Mouse (Mus musculus): ENCODE data around the gene Ccr2.
"Not testable (repeated sequence)": the region's sequence is repeated elsewhere in the genome, so short reads cannot be mapped to it uniquely, and the experiment has no call there.

Ccr2 gene

DNA sequence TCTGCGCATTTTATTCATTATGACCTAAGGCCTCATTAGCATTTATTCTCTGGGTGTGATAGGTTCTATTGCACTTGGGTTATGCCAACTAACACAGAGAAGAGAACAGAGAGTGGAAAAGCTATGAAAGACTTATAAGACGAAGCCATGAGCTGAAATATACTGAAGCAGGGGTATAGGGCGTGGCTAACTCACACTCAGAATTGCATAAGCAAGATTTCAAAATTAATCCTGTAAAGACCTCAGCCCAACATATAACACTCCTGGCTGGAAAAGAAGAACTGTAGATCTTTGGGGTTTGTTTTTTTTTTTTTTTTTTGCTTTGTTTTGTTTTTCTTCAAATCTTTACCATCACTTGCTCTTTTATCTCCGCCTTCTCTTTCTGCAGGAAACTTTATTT, at the start of gene Ccr2:
Gene Ccr2 (plus strand): TSS at position 228 of the 400 bp plus-strand sequence.
- DNase-seq (ENCODE audit: low read depth, low spot score), result no peak

DNA sequence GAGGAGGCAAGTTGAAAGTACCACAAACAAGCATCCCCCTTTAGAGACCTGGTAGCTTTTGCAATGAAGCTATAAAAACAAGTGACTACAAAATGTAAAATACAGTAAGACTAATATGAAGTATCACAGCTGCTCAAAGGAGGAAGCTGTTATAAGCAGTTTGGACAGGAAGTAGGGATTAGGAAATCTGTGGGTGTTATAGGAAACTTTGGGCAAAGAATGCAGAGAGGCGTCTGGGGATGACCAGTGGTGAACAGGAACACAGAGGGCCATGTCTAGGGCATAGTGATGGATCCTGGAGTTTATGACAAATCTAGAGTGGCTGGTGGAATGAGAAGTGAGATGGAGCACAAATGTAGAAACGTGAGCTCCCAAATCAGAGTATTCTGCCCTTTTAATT, 48.2 kb upstream of the Ccr2 start:
- no peak for DNase-seq (ENCODE audit: low read depth, low spot score)

DNA sequence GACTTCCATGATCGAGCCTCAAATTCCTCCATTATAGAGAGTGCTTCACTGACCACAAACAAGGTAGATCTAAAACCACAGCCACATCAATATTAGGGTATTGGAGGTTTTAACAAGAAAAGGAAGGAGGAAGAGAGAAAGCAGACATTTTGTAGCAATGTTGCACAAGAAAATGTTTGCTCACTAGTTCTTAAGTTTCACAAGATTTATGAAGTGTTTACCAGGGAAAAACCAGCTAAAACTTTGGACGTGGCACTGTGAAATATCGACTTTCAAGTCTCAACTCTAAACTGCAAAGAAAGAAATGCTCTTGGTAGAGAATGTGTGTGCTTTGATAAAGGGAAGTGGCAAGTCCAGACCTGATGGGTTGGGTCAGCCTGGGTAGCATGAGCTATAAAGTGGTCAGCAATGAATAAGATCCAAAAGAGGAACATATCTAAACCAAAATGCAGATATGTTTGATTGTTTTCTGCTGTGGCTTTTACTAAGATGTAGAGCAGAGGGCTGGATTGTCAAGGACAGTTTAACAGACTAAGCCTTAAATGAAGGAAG, 45.5 kb upstream of the Ccr2 start:
- no peak for DNase-seq (ENCODE audit: low read depth, low spot score)

DNA sequence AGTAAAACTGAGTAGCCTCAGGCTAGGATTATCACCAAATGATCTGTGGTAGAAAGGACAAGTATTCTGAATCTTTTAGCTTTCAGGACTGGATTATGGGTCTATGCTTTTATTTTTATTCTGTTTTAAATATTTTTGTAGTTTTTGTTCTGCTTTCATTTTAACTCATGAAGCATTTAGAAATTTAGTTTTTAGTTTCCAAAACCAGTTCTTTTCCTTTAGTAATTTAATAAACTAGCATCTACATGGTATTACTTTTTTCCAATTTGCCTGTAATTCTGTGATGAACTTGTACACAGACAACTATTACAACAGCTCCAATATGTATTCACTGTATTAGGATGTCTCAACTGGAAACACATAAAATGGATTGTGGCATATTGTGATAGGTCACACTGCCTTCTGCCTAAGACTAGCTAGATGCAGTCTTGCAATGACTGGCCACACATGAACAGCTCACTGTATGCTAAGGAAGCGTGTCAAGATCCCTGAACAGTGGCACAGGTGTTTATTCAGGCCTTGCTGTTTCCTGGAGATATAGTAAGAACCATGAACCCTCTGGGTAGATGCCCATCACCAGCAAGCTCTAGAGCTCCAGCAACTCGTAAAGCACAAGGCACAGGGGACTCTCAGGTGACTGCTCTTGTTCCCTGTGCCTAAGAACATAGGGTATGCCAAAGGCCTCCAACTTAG, 41.9 kb upstream of the Ccr2 start:
- DNase-seq (ENCODE audit: low read depth, low spot score), result no peak

DNA sequence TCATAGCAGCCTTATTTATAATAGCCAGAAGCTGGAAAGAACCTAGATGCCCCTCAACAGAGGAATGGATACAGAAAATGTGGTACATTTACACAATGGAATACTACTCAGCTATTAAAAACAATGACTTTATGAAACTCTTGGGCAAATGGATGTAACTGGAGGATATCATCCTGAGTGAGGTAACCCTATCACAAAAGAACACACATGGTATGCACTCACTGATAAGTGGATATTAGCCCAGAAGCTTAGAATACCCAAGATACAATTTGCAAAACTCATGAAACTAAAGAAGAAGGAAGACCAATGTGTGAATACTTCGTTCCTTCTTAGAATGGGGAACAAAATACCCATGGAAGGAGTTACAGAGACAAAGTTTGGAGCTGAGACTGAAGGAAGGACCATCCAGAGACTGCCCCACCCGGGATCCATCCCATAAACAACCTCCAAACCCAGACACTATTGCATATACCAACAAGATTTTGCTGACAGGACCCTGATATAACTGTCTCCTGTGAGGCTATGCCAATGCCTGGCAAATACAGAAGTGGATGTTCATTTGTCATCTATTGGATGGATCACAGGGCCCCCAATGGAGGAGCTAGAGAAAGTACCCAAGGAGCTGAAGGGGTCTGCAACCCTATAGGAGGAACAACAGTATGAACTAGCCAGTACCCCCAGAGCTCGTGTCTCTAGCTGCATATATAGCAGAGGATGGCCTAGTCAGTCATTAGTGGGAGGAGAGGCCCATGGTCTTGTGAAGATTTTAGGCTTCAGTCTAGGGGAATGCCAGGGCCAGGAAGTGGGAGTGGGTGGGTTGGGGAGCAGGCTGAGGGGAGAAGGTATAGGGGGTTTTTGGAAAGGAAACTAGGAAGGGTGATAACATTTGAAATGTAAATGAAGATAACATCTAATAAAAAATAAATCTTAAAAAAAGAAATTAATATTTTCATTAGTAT, 40.0 kb upstream of the Ccr2 start:
- DNase-seq (ENCODE audit: low read depth, low spot score), result not testable (repeated sequence)

DNA sequence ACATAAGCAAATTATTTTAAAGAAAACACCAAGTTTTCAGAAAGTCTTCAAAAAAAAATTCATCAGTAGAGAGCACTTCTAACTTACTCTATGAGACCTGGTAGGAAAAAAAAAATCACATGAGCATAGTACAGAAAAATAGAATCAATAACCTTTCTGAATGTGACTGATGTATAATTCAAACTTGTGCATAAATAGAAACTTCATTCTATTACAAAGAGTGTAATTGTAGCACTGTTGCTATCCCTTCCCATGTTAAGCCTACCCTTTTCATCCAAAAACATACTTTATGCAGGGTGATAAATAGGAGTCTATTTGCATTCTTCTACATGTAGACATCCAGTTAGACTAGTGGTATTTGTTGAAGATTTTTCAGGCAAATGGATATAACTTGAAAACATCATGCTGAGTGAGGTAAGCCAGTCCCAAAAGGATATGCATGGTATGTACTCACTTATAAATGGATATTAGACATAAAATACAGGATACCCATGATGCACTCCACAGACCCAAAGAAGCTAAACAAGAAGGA, 35.1 kb upstream of the Ccr2 start:
- no peak for DNase-seq (ENCODE audit: low read depth, low spot score)

DNA sequence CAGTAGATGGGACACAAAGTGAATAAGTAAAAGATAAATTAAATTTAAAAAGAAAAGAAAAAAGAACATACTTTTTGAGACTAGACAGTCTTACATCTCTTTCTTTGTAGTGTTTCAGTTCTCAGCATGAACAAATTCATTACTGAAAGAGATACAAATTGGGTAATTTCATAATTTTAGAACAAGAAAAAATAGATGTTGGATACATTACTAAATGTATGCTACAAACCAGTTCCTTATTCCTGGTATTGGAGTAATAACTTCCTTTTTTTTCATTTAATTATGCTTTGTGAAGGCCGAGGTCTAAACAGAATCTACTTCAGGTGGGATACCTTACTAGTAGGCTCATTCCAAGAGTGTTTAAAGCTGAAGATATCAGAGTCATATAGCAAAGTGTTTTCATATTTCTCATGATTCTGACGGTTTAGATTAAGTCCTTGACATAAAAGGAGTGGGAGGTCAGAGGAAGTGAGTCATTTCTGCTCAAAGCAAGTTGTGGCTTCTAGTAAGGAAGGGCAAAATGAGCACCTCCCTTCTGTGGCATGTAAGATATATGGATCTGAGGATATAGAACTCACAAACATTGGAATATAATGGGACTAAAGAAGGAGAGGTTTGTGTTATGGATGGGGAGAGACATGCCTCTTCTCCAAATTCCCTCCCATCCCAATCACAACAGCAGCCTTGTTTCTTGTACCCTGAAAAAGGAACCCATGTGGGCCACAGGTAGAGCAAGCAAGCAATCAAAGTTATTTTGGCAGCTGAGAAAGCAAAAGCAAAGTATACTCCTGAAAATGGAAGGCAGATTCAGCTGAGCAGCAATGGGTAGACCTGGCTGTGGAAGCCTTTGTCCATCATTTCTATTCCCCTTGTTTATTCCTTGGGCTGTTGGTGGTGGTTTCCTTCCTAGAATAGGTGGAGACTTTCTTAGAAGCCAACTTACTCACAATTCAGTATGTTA, 33.4 kb upstream of the Ccr2 start:
- no peak for DNase-seq (ENCODE audit: low read depth, low spot score)

DNA sequence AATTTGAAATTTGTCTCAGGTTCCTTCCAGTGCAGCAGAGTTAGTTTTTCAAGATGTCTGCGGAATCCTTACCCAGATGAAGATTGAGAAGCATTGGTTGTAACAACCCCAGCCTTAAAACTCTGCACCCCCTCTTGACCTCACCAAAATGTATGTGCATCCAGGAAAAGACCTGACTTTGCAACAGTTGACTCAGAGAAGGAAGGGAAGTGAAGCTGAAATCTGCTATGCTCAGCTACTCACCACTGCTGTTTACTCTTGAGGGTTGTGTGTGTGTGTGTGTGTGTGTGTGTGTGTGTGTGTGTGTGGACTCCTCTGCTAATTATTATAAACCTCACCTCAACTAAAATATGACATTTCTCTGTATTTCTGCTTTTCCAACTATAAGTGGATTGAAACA, 30.2 kb upstream of the Ccr2 start:
- DNase-seq (ENCODE audit: low read depth, low spot score), result no peak

DNA sequence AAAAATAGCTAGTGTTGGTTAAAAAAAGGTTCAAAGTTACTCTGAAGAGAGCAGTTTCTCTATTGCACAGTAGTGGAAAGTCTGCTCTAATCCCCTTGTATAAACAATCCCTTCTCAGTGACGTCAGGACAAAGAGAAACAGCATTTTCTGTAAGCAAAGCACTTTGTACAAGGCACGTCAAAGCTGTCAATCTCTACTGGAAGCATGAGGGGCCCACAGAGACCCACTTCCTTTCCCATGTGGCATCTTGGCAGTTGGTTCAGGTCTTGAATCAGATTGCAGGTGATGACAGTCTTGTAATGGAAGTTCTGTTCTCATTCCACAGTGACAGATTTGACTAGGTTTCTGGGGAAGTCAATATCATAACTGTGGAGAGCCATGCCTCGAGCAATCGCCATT, 21.9 kb upstream of the Ccr2 start:
- no peak for DNase-seq (ENCODE audit: low read depth, low spot score)

DNA sequence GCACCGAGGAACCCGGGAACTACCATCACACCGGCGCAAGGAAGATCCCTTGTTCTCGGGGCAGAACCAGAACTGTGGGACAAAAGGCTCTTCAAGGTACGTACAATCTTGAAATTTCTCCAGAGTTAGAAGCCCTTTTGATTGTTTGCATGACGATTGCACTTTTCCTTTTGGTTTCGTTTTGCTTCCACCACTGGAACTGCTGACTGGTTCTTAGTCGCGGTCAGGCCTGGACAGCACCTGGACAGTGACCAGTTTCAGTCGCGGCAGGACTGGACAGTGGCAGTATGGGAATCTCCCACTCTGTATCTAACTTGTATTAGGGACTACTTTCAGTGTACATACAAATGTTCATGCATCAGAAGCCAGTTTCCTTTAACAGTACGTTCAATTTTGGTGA, 21.3 kb upstream of the Ccr2 start:
- not testable (repeated sequence) for DNase-seq (ENCODE audit: low read depth, low spot score)

DNA sequence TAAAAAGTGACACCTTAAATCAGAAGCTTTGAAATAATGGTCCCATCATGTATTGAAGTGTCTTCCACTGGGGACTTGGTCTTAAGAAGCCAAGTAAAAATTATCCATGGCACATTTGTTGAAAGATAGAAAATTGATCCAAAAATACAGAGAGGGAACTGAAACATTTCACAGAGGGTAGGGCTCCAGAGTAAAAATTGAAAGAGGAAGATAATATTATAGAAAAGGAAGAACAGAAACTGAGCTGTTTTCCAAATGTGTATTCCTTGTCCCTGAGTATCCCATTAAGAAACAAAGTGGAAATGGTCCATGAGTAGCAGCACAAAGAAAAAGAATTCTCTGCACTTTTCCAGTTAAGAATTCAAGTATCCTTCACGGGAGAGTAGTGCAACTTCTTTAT, 11.3 kb upstream of the Ccr2 start:
- no peak for DNase-seq (ENCODE audit: low read depth, low spot score)

DNA sequence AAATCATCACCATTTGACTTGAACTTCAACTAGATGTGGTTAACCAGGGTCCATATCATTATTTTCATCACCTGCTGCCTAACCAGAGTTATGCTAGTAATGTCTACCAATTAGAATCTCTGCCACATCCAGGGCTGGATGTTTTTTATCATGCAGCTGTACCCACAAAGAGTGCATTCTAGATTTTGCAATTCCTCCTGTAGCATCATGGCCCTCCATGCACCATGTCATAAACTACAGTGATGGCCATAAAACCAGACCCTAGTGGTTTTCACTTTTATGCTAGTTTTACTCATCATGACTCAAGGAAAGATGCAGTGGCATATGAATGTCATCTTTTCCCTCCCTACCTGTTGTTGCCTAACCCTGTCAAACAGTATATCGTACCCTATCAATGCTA, 2.6 kb upstream of the Ccr2 start:
- no peak for DNase-seq (ENCODE audit: low read depth, low spot score)

DNA sequence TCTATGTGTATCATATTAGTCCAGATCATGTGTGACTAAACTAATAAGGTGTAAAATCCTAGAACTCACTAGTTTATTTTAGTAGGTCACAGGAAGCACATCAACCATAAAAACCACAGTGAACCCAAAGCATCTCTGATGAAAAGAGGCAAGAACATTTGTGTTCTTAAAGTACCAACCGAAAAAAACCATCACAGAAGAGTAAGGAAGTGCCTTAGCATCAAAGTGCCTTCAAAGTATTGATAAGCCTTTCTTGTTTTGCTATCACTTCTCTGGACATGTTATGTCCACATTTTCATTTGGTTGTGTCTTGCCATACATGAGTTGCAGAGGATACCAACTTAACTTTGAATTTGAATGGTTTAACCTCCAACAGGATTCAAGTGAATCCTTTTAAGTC, 1.4 kb upstream of the Ccr2 start:
- DNase-seq (ENCODE audit: low read depth, low spot score), result no peak

DNA sequence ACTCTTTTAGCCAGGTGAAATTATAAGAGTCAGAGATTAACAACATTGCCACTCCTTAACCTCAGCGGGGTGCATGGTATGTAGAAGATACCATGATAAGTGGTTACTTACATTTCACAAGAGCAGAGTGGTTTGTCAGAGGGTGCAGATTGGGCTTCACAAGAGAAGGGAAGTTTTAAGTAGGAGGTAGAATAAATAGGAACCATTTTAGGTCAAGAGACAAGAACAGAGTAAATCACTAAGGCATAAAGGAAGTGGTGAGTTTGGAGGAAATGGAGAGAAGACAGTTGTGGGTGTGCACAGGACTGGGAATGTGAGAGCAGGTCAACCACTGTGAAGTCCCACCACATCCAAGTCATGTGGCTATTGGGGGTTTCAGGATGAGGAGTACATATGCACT, 1.4 kb downstream of the Ccr2 start:
- DNase-seq (ENCODE audit: low read depth, low spot score), result no peak

DNA sequence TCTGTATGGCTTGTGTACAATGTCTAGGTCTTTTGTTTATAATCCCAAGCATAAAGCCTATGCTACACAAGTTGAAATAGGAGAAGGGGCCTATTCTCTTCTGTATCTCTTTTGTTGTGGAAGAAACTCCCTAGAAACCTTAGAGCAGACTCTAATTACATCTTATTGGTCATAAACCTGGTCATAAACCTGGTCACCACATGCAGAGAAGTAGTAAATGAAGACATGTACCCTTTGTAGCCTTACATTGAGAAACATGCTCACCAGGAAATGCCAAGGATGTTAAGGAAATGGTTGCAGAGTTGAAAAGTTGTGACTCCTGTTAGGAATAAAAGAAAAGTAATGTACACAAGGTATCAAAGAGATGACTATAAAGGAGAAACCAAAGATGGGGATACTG, 3.4 kb downstream of the Ccr2 start:
- no peak for DNase-seq (ENCODE audit: low read depth, low spot score)

DNA sequence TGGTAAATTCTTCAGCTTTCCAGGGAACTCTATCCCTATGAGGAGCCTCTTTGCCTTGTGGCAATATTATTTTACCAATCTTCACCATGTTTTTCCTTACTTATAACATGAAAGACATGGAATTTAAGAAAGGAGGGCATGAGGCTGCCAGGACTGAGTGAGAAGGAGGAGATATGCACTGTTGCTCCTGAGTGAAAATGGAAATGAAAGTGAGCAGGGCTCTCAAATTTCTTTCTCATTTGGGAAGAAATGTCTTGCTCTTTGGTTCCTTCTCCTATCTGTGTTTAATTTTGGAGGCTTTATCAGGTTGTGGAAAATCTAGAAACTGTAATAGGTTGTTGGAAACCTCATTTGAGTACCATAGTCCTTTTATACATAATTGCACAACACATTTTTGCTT, 5.5 kb downstream of the Ccr2 start:
- no peak for DNase-seq (ENCODE audit: low read depth, low spot score)

DNA sequence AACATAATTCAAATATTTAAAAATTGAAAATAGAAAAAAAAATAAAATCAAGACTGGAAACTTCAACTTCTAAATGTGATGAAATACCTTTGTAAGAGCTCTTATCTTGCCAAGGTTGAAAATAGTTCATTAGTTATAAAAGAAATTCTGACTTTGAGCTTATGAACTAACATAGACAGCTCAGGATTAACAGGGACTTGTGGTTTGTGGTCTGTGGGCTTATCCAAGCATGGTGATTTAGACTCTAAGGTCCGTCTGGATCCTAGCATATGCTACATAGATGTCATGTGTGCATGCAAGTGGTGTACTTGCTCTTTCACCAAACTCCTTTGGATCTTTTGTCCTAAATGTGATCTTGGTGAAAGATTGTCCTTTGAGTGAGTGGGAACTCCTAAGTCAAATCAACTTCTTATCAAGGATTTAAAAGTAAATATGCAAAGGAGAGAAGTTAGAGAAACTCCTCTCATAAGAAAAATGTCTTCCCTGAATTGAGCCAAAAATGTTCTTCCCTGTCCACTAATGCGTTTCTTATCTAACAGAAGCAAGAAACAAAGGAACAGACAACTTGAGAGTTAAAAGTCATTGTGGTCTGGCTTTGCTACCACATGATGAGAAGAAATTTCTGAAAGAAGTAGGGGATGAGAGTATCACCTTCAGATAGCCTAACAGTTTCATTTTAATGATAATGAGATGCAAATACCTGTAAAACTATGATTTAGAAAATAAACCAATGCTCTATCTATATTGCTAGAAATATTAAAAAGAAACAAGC, 6.8 kb downstream of the Ccr2 start:
- DNase-seq (ENCODE audit: low read depth, low spot score), result no peak

DNA sequence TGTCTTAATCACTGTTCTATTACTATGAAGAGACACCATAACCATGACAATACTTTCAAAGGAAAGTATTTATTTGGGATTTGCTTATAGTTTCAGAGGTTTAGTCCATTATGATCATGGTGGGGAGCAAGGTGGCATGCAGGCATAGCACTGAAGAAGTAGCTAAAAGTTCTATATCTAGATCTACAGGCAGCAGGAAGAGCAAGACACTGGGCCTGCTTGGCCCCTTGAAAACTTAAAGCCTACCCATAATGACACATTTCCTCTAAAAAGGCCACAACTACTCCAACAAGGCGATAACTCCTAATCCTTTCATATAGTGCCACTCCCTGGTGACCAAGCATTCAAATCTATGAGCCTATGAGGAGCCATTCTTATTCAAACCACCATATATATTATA, 10.2 kb downstream of the Ccr2 start:
- DNase-seq (ENCODE audit: low read depth, low spot score), result no peak

DNA sequence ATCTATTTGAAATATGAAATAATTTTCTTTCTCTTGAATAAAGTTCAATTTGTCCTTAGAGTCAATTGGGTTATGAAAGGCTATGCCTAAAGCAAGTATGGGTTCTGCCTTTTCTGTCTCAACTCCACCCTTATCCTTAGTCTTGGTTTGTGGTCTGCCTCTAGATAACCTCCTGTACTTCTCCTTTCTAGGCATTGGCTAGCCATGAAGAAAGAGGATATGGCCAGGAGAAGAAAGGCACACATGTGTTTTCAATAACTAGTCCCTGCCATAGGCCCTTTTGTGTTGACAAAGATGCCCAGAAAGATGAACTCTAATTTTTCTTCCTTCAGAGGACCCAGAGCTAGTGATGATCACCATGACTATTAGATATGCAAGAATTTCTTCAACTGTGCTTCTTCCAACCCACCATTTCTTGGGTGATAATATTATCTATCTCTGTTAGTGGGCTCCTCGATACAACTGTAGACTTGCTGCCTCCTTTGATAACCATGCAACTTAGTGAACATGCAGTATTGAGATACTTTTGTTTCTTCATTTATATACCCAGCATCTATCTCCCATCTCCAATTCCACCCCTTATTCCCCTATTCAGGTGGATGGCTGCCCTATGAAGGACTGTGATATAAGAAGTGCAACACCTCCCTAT, 11.0 kb downstream of the Ccr2 start:
- no peak for DNase-seq (ENCODE audit: low read depth, low spot score)

DNA sequence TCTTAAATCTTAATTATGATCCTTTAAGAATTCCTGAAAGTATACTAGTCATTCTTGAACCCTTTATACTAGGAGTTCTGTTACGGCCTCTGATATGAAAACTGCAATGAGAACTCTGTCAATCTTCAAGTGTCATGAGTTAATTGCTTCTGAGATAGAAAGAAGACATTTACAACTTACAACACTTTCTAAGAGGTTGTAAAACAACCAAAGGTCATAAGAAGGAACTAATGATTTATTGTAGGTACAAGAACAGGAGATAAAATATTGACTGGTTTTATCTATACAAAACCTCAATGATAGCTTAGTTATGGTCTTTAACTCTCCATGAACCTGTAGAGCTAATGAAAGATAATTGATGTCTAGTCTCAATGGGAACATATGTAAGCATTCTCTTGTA, 12.0 kb downstream of the Ccr2 start:
- DNase-seq (ENCODE audit: low read depth, low spot score), result no peak
